ENCODE assay signal across 23 mouse cellular contexts in genomic region chr6:23732750-23733149, GRCm38 (mm10).
A peak's percentile ranks its signal among the peaks of the same experiment; 100 is the strongest.
DNase-seq lines count a peak whose midpoint lies in the region; ATAC-seq and TF ChIP-seq lines count a peak whose summit lies in the region.
"Had no signal": no experiment of that assay in that cellular context is flagged by ENCODE, and none has a peak within 500 bp of the region (broad histone marks: within the 10 kb centered on the region; RNA-seq: fewer than 3 reads in every experiment).

No protein-coding gene starts in this region.

- no peaks in the 10 kb centered on the region for H3K36me3 ChIP-seq in forebrain, embryonic 10.5 days (replicated peaks)
- no peaks in the 10 kb centered on the region for H3K36me3 ChIP-seq in forebrain, postnatal 0 days (ENCODE audit: insufficient read depth)
- no peaks in the 10 kb centered on the region for H3K36me3 ChIP-seq in embryonic facial prominence, embryonic 14.5 days (ENCODE audit: control insufficient read depth, insufficient read depth, low read length)
- H3K36me3 ChIP-seq in limb, embryonic 14.5 days (ENCODE audit: control insufficient read depth, insufficient read depth, low read length): no peaks in the 10 kb centered on the region
- H3K36me3 ChIP-seq in midbrain, embryonic 15.5 days (replicated peaks): no peaks in the 10 kb centered on the region
- H3K36me3 ChIP-seq: embryonic facial prominence, embryonic 13.5 days; hindbrain, embryonic 15.5 days; intestine, embryonic 15.5 days; liver, embryonic 13.5 days; neural tube, embryonic 12.5 days had no signal

- H3K27me3 ChIP-seq in forebrain, embryonic 10.5 days (ENCODE audit: poor library complexity, severe bottlenecking): no peaks in the 10 kb centered on the region
- H3K27me3 ChIP-seq in forebrain, postnatal 0 days (ENCODE audit: insufficient read depth, low read length): no peaks in the 10 kb centered on the region
- H3K27me3 ChIP-seq in embryonic facial prominence, embryonic 14.5 days (replicated peaks; ENCODE audit: control insufficient read depth, insufficient read depth, low read length): no peaks in the 10 kb centered on the region
- no peaks in the 10 kb centered on the region for H3K27me3 ChIP-seq in limb, embryonic 14.5 days (ENCODE audit: control insufficient read depth, insufficient read depth, low read length)
- H3K27me3 ChIP-seq in midbrain, embryonic 15.5 days (replicated peaks): no peaks in the 10 kb centered on the region
- H3K27me3 ChIP-seq: embryonic facial prominence, embryonic 13.5 days; hindbrain, embryonic 15.5 days; intestine, embryonic 15.5 days; liver, embryonic 13.5 days; megakaryocyte, embryonic 14.5 days; neural tube, embryonic 12.5 days had no signal

- H3K4me2 ChIP-seq in forebrain, postnatal 0 days (ENCODE audit: low read depth): no peak overlapping the region
- H3K4me2 ChIP-seq in embryonic facial prominence, embryonic 14.5 days (ENCODE audit: low read depth, low read length): no peak overlapping the region
- H3K4me2 ChIP-seq in limb, embryonic 14.5 days (replicated peaks; ENCODE audit: low read depth, low read length, severe bottlenecking): no peak overlapping the region
- H3K4me2 ChIP-seq in midbrain, embryonic 15.5 days: no peak overlapping the region
- H3K4me2 ChIP-seq: embryonic facial prominence, embryonic 13.5 days; hindbrain, embryonic 15.5 days; intestine, embryonic 15.5 days; liver, embryonic 13.5 days; lung, embryonic 14.5 days; neural tube, embryonic 12.5 days had no signal

- H3K4me3 ChIP-seq in forebrain, embryonic 10.5 days: no peak overlapping the region
- no peak overlapping the region for H3K4me3 ChIP-seq in forebrain, postnatal 0 days (ENCODE audit: low read depth, low read length)
- H3K4me3 ChIP-seq in embryonic facial prominence, embryonic 14.5 days (ENCODE audit: low read depth, low read length): no peak overlapping the region
- no peak overlapping the region for H3K4me3 ChIP-seq in limb, embryonic 14.5 days (replicated peaks; ENCODE audit: low read length)
- no peak overlapping the region for H3K4me3 ChIP-seq in midbrain, embryonic 15.5 days
- H3K4me3 ChIP-seq: embryonic facial prominence, embryonic 13.5 days; hindbrain, embryonic 15.5 days; intestine, embryonic 15.5 days; liver, embryonic 13.5 days; megakaryocyte, embryonic 14.5 days; neural tube, embryonic 12.5 days had no signal

- peak overlapping the region; percentile 62 for H3K27ac ChIP-seq in forebrain, embryonic 10.5 days
- no peak overlapping the region for H3K27ac ChIP-seq in forebrain, postnatal 0 days (ENCODE audit: low read depth, low read length)
- no peak overlapping the region for H3K27ac ChIP-seq in embryonic facial prominence, embryonic 14.5 days (replicated peaks; ENCODE audit: low read depth, low read length)
- no peak overlapping the region for H3K27ac ChIP-seq in limb, embryonic 14.5 days (replicated peaks; ENCODE audit: low read depth, low read length)
- no peak overlapping the region for H3K27ac ChIP-seq in midbrain, embryonic 15.5 days
- H3K27ac ChIP-seq: embryonic facial prominence, embryonic 13.5 days; hindbrain, embryonic 15.5 days; intestine, embryonic 15.5 days; liver, embryonic 13.5 days; neural tube, embryonic 12.5 days had no signal

- no peak for TF ChIP-seq POLR2A in limb, embryonic 14.5 days (IDR thresholded peaks at IDR 0.05; ENCODE audit: borderline replicate concordance, extremely low read depth, insufficient read depth, insufficient read length)

- no peak for ATAC-seq in forebrain, postnatal 0 days
- 0 out of 2 replicates have a peak, but pooled peaks have one; percentile 21 for ATAC-seq in embryonic facial prominence, embryonic 14.5 days (ENCODE audit: low read depth)
- no peak for ATAC-seq in limb, embryonic 14.5 days (ENCODE audit: low FRiP score, low read depth)
- ATAC-seq in midbrain, embryonic 15.5 days (replicated peaks): peak; percentile 66; the same call in 1 of the 2 replicates
- ATAC-seq: intestine, embryonic 15.5 days had no signal

- no peaks in the 10 kb centered on the region for H3K9me3 ChIP-seq in forebrain, embryonic 10.5 days
- H3K9me3 ChIP-seq in forebrain, postnatal 0 days (ENCODE audit: low read length): no peaks in the 10 kb centered on the region
- no peaks in the 10 kb centered on the region for H3K9me3 ChIP-seq in embryonic facial prominence, embryonic 14.5 days (ENCODE audit: control insufficient read depth, low read length)
- no peaks in the 10 kb centered on the region for H3K9me3 ChIP-seq in limb, embryonic 14.5 days (ENCODE audit: control insufficient read depth, low read length)
- H3K9me3 ChIP-seq in midbrain, embryonic 15.5 days: no peaks in the 10 kb centered on the region
- H3K9me3 ChIP-seq: embryonic facial prominence, embryonic 13.5 days; hindbrain, embryonic 15.5 days; intestine, embryonic 15.5 days; liver, embryonic 13.5 days; neural tube, embryonic 12.5 days had no signal

- peaks cover 27% of the 10 kb centered on the region for H3K4me1 ChIP-seq in forebrain, embryonic 10.5 days
- H3K4me1 ChIP-seq in forebrain, postnatal 0 days (ENCODE audit: insufficient read depth): no peaks in the 10 kb centered on the region
- no peaks in the 10 kb centered on the region; the same call in 1 of the 2 replicates for H3K4me1 ChIP-seq in embryonic facial prominence, embryonic 14.5 days (ENCODE audit: control insufficient read depth, insufficient read depth, low read length)
- 0 out of 2 replicates have a peak, but pooled peaks cover 3% of the 10 kb centered on the region for H3K4me1 ChIP-seq in limb, embryonic 14.5 days (ENCODE audit: control insufficient read depth, insufficient read depth, low read length)
- H3K4me1 ChIP-seq in midbrain, embryonic 15.5 days: peaks cover 5% of the 10 kb centered on the region; the same call in 1 of the 2 replicates
- H3K4me1 ChIP-seq: embryonic facial prominence, embryonic 13.5 days; hindbrain, embryonic 15.5 days; intestine, embryonic 15.5 days; liver, embryonic 13.5 days; megakaryocyte, embryonic 14.5 days; neural tube, embryonic 12.5 days had no signal

- TF ChIP-seq CTCF in forebrain, postnatal 0 days (IDR thresholded peaks at IDR 0.05; ENCODE audit: low read depth): no peak

- no peak overlapping the region for H3K9ac ChIP-seq in forebrain, postnatal 0 days
- no peak overlapping the region for H3K9ac ChIP-seq in embryonic facial prominence, embryonic 14.5 days (ENCODE audit: low read depth, low read length)
- H3K9ac ChIP-seq in limb, embryonic 14.5 days (ENCODE audit: low read depth, low read length, severe bottlenecking): no peak overlapping the region
- no peak overlapping the region for H3K9ac ChIP-seq in midbrain, embryonic 15.5 days
- H3K9ac ChIP-seq: embryonic facial prominence, embryonic 13.5 days; hindbrain, embryonic 15.5 days; intestine, embryonic 15.5 days; liver, embryonic 13.5 days; lung, embryonic 14.5 days; neural tube, embryonic 12.5 days had no signal

- 11% methylated on average over 3 of the region's 3 CpGs for WGBS in forebrain, embryonic 10.5 days
- WGBS in forebrain, postnatal 0 days: 14% methylated on average over 3 of the region's 3 CpGs
- WGBS in embryonic facial prominence, embryonic 14.5 days: 26% methylated on average over 3 of the region's 3 CpGs
- 33% methylated on average over 3 of the region's 3 CpGs for WGBS in limb, embryonic 14.5 days
- 5% methylated on average over 3 of the region's 3 CpGs for WGBS in midbrain, embryonic 15.5 days

- peak; percentile 42 for DNase-seq in forebrain, embryonic 10.5 days (ENCODE audit: extremely low spot score, low spot score)
- DNase-seq in forebrain, postnatal 0 days: no peak
- DNase-seq in embryonic facial prominence, embryonic 14.5 days (ENCODE audit: low spot score): peak; percentile 6
- DNase-seq in limb, embryonic 14.5 days (ENCODE audit: low spot score): peak; percentile 11
- no peak for DNase-seq in frontal cortex, postnatal 36 days (ENCODE audit: low spot score in 2 of 2)
- no peak for DNase-seq in thymus, postnatal 14 days
- no peak for DNase-seq in kidney, adult 9 months
- DNase-seq: adrenal gland, postnatal 10 days; cerebellum, adult 8-10 months; cerebellum, postnatal 36 days; kidney, adult 8-10 months; kidney, postnatal 14 days; liver, embryonic 13.5 days; lung, embryonic 14.5 days; lung, postnatal 36 days; right cerebral cortex, postnatal 14 days; thymus, postnatal 25 days had no signal

Comparison
In these comparisons a context has a peak if more than half of its experiments do, and no peak if none do; other contexts are left out.
1. DNase-seq: peak in forebrain, embryonic 10.5 days (single experiment), embryonic facial prominence, embryonic 14.5 days (single experiment) and limb, embryonic 14.5 days (single experiment); none in forebrain, postnatal 0 days (single experiment), frontal cortex, postnatal 36 days (0 of 2), thymus, postnatal 14 days (single experiment) and kidney, adult 9 months (single experiment).
2. ATAC-seq: peak in embryonic facial prominence, embryonic 14.5 days (single experiment) and midbrain, embryonic 15.5 days (single experiment); none in forebrain, postnatal 0 days (single experiment) and limb, embryonic 14.5 days (single experiment).